Mouse (Mus musculus) cerebellum, adult 2 months (tissue): ENCODE measurements around the gene Odf3b.

Experiments used
- CTCF ChIP-seq: fragments of 200-500 bp; IDR thresholded peaks from 2 replicates; pipeline ENCODE4 v1.5.1; 2011; ENCODE audit warnings: low read depth, mild to moderate bottlenecking, control low read depth, low read length, moderate library complexity, borderline replicate concordance; ENCODE audit not compliant: insufficient read depth
- POLR2A ChIP-seq: fragments of 200-500 bp; IDR thresholded peaks from 2 replicates; pipeline ENCODE4 v1.6.1; 2011; ENCODE audit warnings: low read length, control low read depth, borderline replicate concordance; ENCODE audit not compliant: insufficient read depth

DNA sequence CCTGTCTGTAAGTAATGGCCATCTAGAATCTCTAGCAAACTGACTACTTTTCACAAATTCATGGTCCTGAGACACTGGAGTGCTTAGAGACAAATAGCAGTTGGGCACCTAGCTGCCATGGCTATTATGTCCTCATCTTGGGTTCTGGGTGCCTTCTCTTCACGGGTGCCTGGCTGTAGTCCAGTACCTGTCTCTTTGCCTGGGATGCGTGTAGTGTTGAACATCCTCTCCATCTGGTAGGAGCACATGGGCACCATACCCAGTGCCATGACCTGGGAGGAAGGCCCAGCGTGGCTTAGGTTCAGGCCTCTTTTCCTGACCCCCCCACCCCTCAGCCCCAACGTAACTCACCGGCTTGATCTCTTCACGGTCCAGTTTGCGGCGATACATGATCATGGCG is 42.9 kb upstream of the Odf3b start:
- no peak for TF ChIP-seq CTCF
- no peak for TF ChIP-seq POLR2A
